Mouse (Mus musculus) hindbrain, postnatal 0 days (tissue): Measurements from ENCODE around the gene 2610028H24Rik. TPM values are rescaled to one million over a fixed set of nuclear protein-coding genes. Genes with fewer than 3 reads are reported as not detected.

ENCODE experiments used
- ATAC-seq: fragments of 200-750 bp; cut with Nextera tagmentation; 2 replicates; pipeline ENCODE4 v1.8.0; 2017; ENCODE audit warnings: mild to moderate bottlenecking, moderate TSS enrichment, moderate library complexity
- DNase-seq: peaks from one replicate; pipeline ENCODE4 v3.0.0-alpha.2; 2015; ENCODE audit warnings: low spot score
- H3K27ac ChIP-seq: fragments of 300-500 bp; sonication (generic); 2 replicates; pipeline ENCODE4 v1.5.1; 2014; ENCODE audit warnings: mild to moderate bottlenecking
- H3K27me3 ChIP-seq: fragments of 300-500 bp; sonication (generic); 2 replicates; pipeline ENCODE4 v1.6.1; 2014; ENCODE audit warnings: low read length, mixed read lengths; ENCODE audit not compliant: insufficient read depth
- H3K36me3 ChIP-seq: fragments of 300-500 bp; sonication (generic); 2 replicates; pipeline ENCODE4 v1.6.1; 2014; ENCODE audit warnings: low read length, mixed read lengths; ENCODE audit not compliant: insufficient read depth
- H3K4me1 ChIP-seq: fragments of 300-500 bp; sonication (generic); 2 replicates; pipeline ENCODE4 v1.6.1; 2014; ENCODE audit warnings: antibody characterized with exemption, low read length, mixed read lengths; ENCODE audit not compliant: insufficient read depth
- H3K4me2 ChIP-seq: fragments of 300-500 bp; sonication (generic); 2 replicates; pipeline ENCODE4 v1.6.1; 2014; ENCODE audit warnings: low read depth, mild to moderate bottlenecking, low read length, moderate library complexity, mixed read lengths
- H3K4me3 ChIP-seq: fragments of 300-500 bp; sonication (generic); 2 replicates; pipeline ENCODE4 v1.5.1; 2014; ENCODE audit warnings: low read length
- H3K9ac ChIP-seq: fragments of 300-500 bp; sonication (generic); replicated peaks from 2 replicates; pipeline ENCODE4 v1.6.1; 2014; ENCODE audit warnings: mild to moderate bottlenecking, low read length, moderate library complexity, mixed read lengths
- H3K9me3 ChIP-seq: fragments of 300-500 bp; sonication (generic); 2 replicates; pipeline ENCODE4 v1.6.1; 2016; ENCODE audit warnings: low read length, mixed read lengths
- CTCF ChIP-seq: IDR thresholded peaks from 2 replicates; pipeline ENCODE4 v1.5.1; 2016; ENCODE audit warnings: antibody characterized with exemption, control low read depth, low read depth
- WGBS: fragments of 180-500 bp; shearing (Covaris S2); extraction: QIAGEN DNeasy Blood & Tissue Kit; methylation state at CpG from one replicate; pipeline ENCODE4 v1.1.7; 2014; 5-methylcytosine and 5-hydroxymethylcytosine counted together
- polyA plus RNA-seq: library from polyadenylated mRNA; unstranded; fragments of >200 nt; fragmentation: Nextera tagmentation; extraction: Ambion mirVana; gene quantifications from 2 replicates; pipeline ENCODE4 v1.2.1, GENCODE M21; 2015
- total RNA-seq: library from RNA; depleted of rRNA; stranded (reverse); fragments of >200 nt; gene quantifications from 2 replicates; pipeline ENCODE4 v1.2.3, GENCODE M21; 2014; rRNA removed

The 2610028H24Rik gene
- not detected in 2 replicates for total RNA-seq
- polyA plus RNA-seq, result not detected in 2 replicates

- Histone ChIP-seq H3K36me3 (no peaks in the 10 kb centered on the region), H3K9me3 (no peaks in the 10 kb centered on the region), H3K27ac (no peak within 1 kb of the TSS), H3K4me1 (no peaks in the 10 kb centered on the region), H3K4me2 (no peak within 1 kb of the TSS), H3K4me3 (no peak within 1 kb of the TSS), H3K9ac (no peak within 1 kb of the TSS), H3K27me3 (no peaks in the 10 kb centered on the region)
- 61% methylated on average over 5 of the region's 5 CpGs for WGBS
- no peak for TF ChIP-seq CTCF
- DNase-seq, result no peak
- ATAC-seq, result no peak
Observed at GRCm38 (mm10) chr10:76448851-76449250, at the start of gene 2610028H24Rik. TSS of gene 2610028H24Rik (plus strand) at chr10:76449081.

- no peak overlapping the region for H3K4me2 ChIP-seq
- no peaks in the 10 kb centered on the region for H3K4me1 ChIP-seq
- TF ChIP-seq CTCF, result no peak
- H3K27me3 ChIP-seq, result no peaks in the 10 kb centered on the region
- no peak overlapping the region for H3K9ac ChIP-seq
- H3K4me3 ChIP-seq, result no peak overlapping the region
- H3K9me3 ChIP-seq, result no peaks in the 10 kb centered on the region
- H3K36me3 ChIP-seq, result peaks cover 53% of the 10 kb centered on the region
- WGBS, result 87% methylated on average over 10 of the region's 10 CpGs
- ATAC-seq (no peak), DNase-seq (no peak)
- no peak overlapping the region for H3K27ac ChIP-seq
Observed at GRCm38 (mm10) chr10:76408520-76408919, 40.4 kb upstream of the 2610028H24Rik start.

- ATAC-seq, result no peak
- Histone ChIP-seq H3K9me3 (no peaks in the 10 kb centered on the region), H3K4me3 (no peak overlapping the region), H3K4me1 (no peaks in the 10 kb centered on the region), H3K27ac (no peak overlapping the region), H3K36me3 (peaks cover 53% of the 10 kb centered on the region), H3K9ac (no peak overlapping the region), H3K4me2 (no peak overlapping the region), H3K27me3 (no peaks in the 10 kb centered on the region)
- TF ChIP-seq CTCF, result no peak
- 81% methylated on average over 12 of the region's 12 CpGs for WGBS
- no peak for DNase-seq
Observed at GRCm38 (mm10) chr10:76416811-76417210, 32.1 kb upstream of the 2610028H24Rik start.

GRCm38 (mm10) chr10:76425674-76426073, 23.2 kb upstream of the 2610028H24Rik start:
- Histone ChIP-seq H3K27me3 (no peaks in the 10 kb centered on the region), H3K4me1 (no peaks in the 10 kb centered on the region), H3K27ac (no peak overlapping the region), H3K9ac (no peak overlapping the region), H3K4me2 (no peak overlapping the region), H3K9me3 (no peaks in the 10 kb centered on the region), H3K36me3 (peaks cover 74% of the 10 kb centered on the region), H3K4me3 (no peak overlapping the region)
- no peak for DNase-seq
- 90% methylated on average over 7 of the region's 7 CpGs for WGBS
- TF ChIP-seq CTCF, result no peak
- no peak for ATAC-seq

GRCm38 (mm10) chr10:76433925-76434324, 15.0 kb upstream of the 2610028H24Rik start:
- no peak for TF ChIP-seq CTCF
- ATAC-seq (no peak), DNase-seq (no peak)
- Histone ChIP-seq H3K9me3 (no peaks in the 10 kb centered on the region), H3K4me2 (no peak overlapping the region), H3K4me1 (no peaks in the 10 kb centered on the region), H3K27ac (no peak overlapping the region), H3K27me3 (no peaks in the 10 kb centered on the region), H3K36me3 (peaks cover 59% of the 10 kb centered on the region), H3K9ac (no peak overlapping the region), H3K4me3 (no peak overlapping the region)
- WGBS, result 95% methylated on average over 11 of the region's 11 CpGs

- Histone ChIP-seq H3K4me1 (no peaks in the 10 kb centered on the region), H3K36me3 (peaks cover 25% of the 10 kb centered on the region), H3K4me2 (no peak overlapping the region), H3K27me3 (no peaks in the 10 kb centered on the region), H3K4me3 (no peak overlapping the region), H3K9me3 (no peaks in the 10 kb centered on the region), H3K27ac (no peak overlapping the region), H3K9ac (no peak overlapping the region)
- no peak for TF ChIP-seq CTCF
- 92% methylated on average over 9 of the region's 9 CpGs for WGBS
- ATAC-seq (no peak), DNase-seq (no peak)
Observed at GRCm38 (mm10) chr10:76439107-76439890, 9.6 kb upstream of the 2610028H24Rik start.

- H3K4me2 ChIP-seq, result peak within 1 kb of the TSS; percentile 78; the same call in 1 of the 2 replicates
- peaks cover 19% of the 10 kb centered on the region for H3K36me3 ChIP-seq
- no peak within 1 kb of the TSS for H3K27ac ChIP-seq
- no peak for DNase-seq
- H3K27me3 ChIP-seq, result no peaks in the 10 kb centered on the region
- 97% methylated on average over 17 of the region's 17 CpGs for WGBS
- H3K4me3 ChIP-seq, result no peak within 1 kb of the TSS
- no peak within 1 kb of the TSS for H3K9ac ChIP-seq
- TF ChIP-seq CTCF, result no peak
- no peaks in the 10 kb centered on the region for H3K9me3 ChIP-seq
- no peaks in the 10 kb centered on the region for H3K4me1 ChIP-seq
- ATAC-seq, result no peak
Observed at GRCm38 (mm10) chr10:76440281-76440680, 8.6 kb upstream of the 2610028H24Rik start, which contains the start of gene AC141477.1. TSS of gene AC141477.1 (minus strand) at chr10:76440444.
